10 mouse cellular contexts compared by ENCODE assay signal in the genomic region with DNA sequence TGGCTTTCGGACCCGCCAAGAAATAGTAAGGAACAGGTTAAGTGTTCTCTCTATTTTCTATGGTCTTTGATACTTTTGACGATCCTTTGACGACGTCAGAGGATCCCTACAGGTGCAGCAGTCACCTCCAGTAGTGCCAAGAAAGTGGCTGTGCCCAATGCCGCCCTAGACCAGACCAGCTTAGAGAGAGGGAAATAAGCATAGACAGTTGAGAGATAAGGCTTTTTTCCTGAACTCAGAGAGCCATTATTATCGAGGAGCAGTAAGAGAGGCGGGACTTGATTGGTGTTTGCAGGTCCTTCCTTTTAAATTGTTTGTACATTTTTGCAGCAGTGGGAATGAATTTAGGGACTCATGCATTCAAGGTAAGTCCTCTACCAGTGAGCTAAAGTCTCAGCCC. TPM values are rescaled to one million over a fixed set of nuclear protein-coding genes. Genes with fewer than 3 reads are reported as not detected.
DNase-seq lines count a peak whose midpoint lies in the region; ATAC-seq and TF ChIP-seq lines count a peak whose summit lies in the region.
"Had no signal": no experiment of that assay in that cellular context is flagged by ENCODE, and none has a peak within 500 bp of the region (broad histone marks: within the 10 kb centered on the region; RNA-seq: fewer than 3 reads in every experiment).

No protein-coding gene starts in this region.

- no peak for ATAC-seq in forebrain, embryonic 12.5 days (ENCODE audit: low FRiP score)
- ATAC-seq in midbrain, embryonic 12.5 days (ENCODE audit: low FRiP score, low read depth) = no peak
- ATAC-seq in midbrain, embryonic 11.5 days (ENCODE audit: low FRiP score) = no peak
- no peak for ATAC-seq in limb, embryonic 12.5 days (ENCODE audit: insufficient number of reproducible peaks, insufficient read depth, low FRiP score, low TSS enrichment, low read depth)

- 53% methylated on average over 8 of the region's 8 CpGs for WGBS in forebrain, embryonic 10.5 days
- WGBS in forebrain, embryonic 12.5 days = 54% methylated on average over 8 of the region's 8 CpGs
- WGBS in midbrain, embryonic 12.5 days = 57% methylated on average over 8 of the region's 8 CpGs
- WGBS in midbrain, embryonic 11.5 days = 61% methylated on average over 8 of the region's 8 CpGs
- 57% methylated on average over 8 of the region's 8 CpGs for WGBS in limb, embryonic 12.5 days
- 13% methylated on average over 8 of the region's 8 CpGs for WGBS in small intestine, adult 2 months

- no peak overlapping the region for H3K4me2 ChIP-seq in forebrain, embryonic 12.5 days
- H3K4me2 ChIP-seq in midbrain, embryonic 12.5 days (replicated peaks) = peak overlapping the region; percentile 65; the same call in 1 of the 2 replicates
- no peak overlapping the region for H3K4me2 ChIP-seq in midbrain, embryonic 11.5 days
- peak overlapping the region; percentile 73 for H3K4me2 ChIP-seq in limb, embryonic 12.5 days

- H3K27me3 ChIP-seq in forebrain, embryonic 10.5 days (ENCODE audit: poor library complexity, severe bottlenecking) = peaks cover 4% of the 10 kb centered on the region; the same call in 1 of the 2 replicates
- H3K27me3 ChIP-seq in forebrain, embryonic 12.5 days = peaks cover 7% of the 10 kb centered on the region; the same call in 1 of the 2 replicates
- 0 out of 2 replicates have a peak, but pooled peaks cover 5% of the 10 kb centered on the region for H3K27me3 ChIP-seq in midbrain, embryonic 12.5 days
- H3K27me3 ChIP-seq in midbrain, embryonic 11.5 days (ENCODE audit: control insufficient read depth, insufficient read depth, low read length) = 0 out of 2 replicates have a peak, but pooled peaks cover 2% of the 10 kb centered on the region
- no peaks in the 10 kb centered on the region for H3K27me3 ChIP-seq in limb, embryonic 12.5 days
- H3K27me3 ChIP-seq in small intestine, adult 2 months (ENCODE audit: control insufficient read depth, insufficient read depth, low read length) = no peaks in the 10 kb centered on the region

- H3K9ac ChIP-seq in forebrain, embryonic 12.5 days = no peak overlapping the region
- H3K9ac ChIP-seq in midbrain, embryonic 12.5 days (replicated peaks) = no peak overlapping the region
- no peak overlapping the region for H3K9ac ChIP-seq in midbrain, embryonic 11.5 days (ENCODE audit: low read length)
- no peak overlapping the region for H3K9ac ChIP-seq in limb, embryonic 12.5 days (replicated peaks)

- no peaks in the 10 kb centered on the region for H3K36me3 ChIP-seq in forebrain, embryonic 10.5 days (replicated peaks)
- no peaks in the 10 kb centered on the region for H3K36me3 ChIP-seq in forebrain, embryonic 12.5 days (replicated peaks)
- no peaks in the 10 kb centered on the region for H3K36me3 ChIP-seq in midbrain, embryonic 12.5 days
- H3K36me3 ChIP-seq in midbrain, embryonic 11.5 days (ENCODE audit: control insufficient read depth, insufficient read depth, low read length) = no peaks in the 10 kb centered on the region
- no peaks in the 10 kb centered on the region for H3K36me3 ChIP-seq in limb, embryonic 12.5 days
- no peaks in the 10 kb centered on the region for H3K36me3 ChIP-seq in small intestine, adult 2 months (ENCODE audit: control insufficient read depth, insufficient read depth, low read length)

- intact Hi-C loops in left cerebral cortex, postnatal 10 days (cut with DNase I) = loop anchor here (5.0 kb wide), 1 partner anchor 125 kb away; no protein-coding TSS in a partner anchor

- H3K4me3 ChIP-seq in forebrain, embryonic 10.5 days = peak overlapping the region; percentile 93; the same call in 1 of the 2 replicates
- no peak overlapping the region for H3K4me3 ChIP-seq in forebrain, embryonic 12.5 days (replicated peaks)
- 0 out of 2 replicates have a peak overlapping the region, but pooled peaks have one; percentile 45 for H3K4me3 ChIP-seq in midbrain, embryonic 12.5 days
- no peak overlapping the region for H3K4me3 ChIP-seq in midbrain, embryonic 11.5 days (ENCODE audit: low read depth, low read length)
- 0 out of 2 replicates have a peak overlapping the region, but pooled peaks have one; percentile 93 for H3K4me3 ChIP-seq in limb, embryonic 12.5 days (replicated peaks)
- peak overlapping the region; percentile 47 for H3K4me3 ChIP-seq in small intestine, adult 2 months (ENCODE audit: low read depth, low read length)

- no peak for DNase-seq in forebrain, embryonic 10.5 days (ENCODE audit: extremely low spot score, low spot score)
- DNase-seq in midbrain, embryonic 11.5 days (ENCODE audit: low spot score, missing footprints) = no peak
- no peak for DNase-seq in kidney, postnatal 14 days
- no peak for DNase-seq in left cerebral cortex, postnatal 10 days (ENCODE audit: extremely low spot score in 1 of 2, low spot score in 2 of 2)
- DNase-seq: left cerebral cortex, postnatal 4 days; right cerebral cortex, adult 18-20 months had no signal

- peaks cover 30% of the 10 kb centered on the region for H3K4me1 ChIP-seq in forebrain, embryonic 10.5 days
- H3K4me1 ChIP-seq in forebrain, embryonic 12.5 days = peaks cover 15% of the 10 kb centered on the region
- H3K4me1 ChIP-seq in midbrain, embryonic 12.5 days = peaks cover 20% of the 10 kb centered on the region
- peaks cover 6% of the 10 kb centered on the region; the same call in 1 of the 2 replicates for H3K4me1 ChIP-seq in midbrain, embryonic 11.5 days (ENCODE audit: control insufficient read depth, insufficient read depth, low read length)
- H3K4me1 ChIP-seq in limb, embryonic 12.5 days (replicated peaks) = peaks cover 20% of the 10 kb centered on the region
- H3K4me1 ChIP-seq in small intestine, adult 2 months (ENCODE audit: control insufficient read depth, insufficient read depth, insufficient read length, low read length) = peaks cover 5% of the 10 kb centered on the region; the same call in 1 of the 2 replicates

- no peak overlapping the region for H3K27ac ChIP-seq in forebrain, embryonic 10.5 days
- H3K27ac ChIP-seq in forebrain, embryonic 12.5 days = no peak overlapping the region
- no peak overlapping the region for H3K27ac ChIP-seq in midbrain, embryonic 12.5 days (replicated peaks)
- H3K27ac ChIP-seq in midbrain, embryonic 11.5 days (ENCODE audit: low read depth, low read length) = no peak overlapping the region
- H3K27ac ChIP-seq in limb, embryonic 12.5 days = no peak overlapping the region
- H3K27ac ChIP-seq in small intestine, adult 2 months (ENCODE audit: insufficient read depth, low read depth, low read length) = peak overlapping the region; percentile 95

- no peaks in the 10 kb centered on the region for H3K9me3 ChIP-seq in forebrain, embryonic 10.5 days
- no peaks in the 10 kb centered on the region for H3K9me3 ChIP-seq in forebrain, embryonic 12.5 days
- no peaks in the 10 kb centered on the region for H3K9me3 ChIP-seq in midbrain, embryonic 12.5 days
- no peaks in the 10 kb centered on the region for H3K9me3 ChIP-seq in midbrain, embryonic 11.5 days (ENCODE audit: control insufficient read depth, low read length)
- H3K9me3 ChIP-seq in limb, embryonic 12.5 days = no peaks in the 10 kb centered on the region

- no peak for TF ChIP-seq POLR2A in small intestine, adult 2 months (IDR thresholded peaks at IDR 0.05; ENCODE audit: low read depth, low read length)

- no peak for TF ChIP-seq CTCF in small intestine, adult 2 months (IDR thresholded peaks at IDR 0.05; ENCODE audit: extremely low read depth, insufficient read length, insufficient replicate concordance, low read depth, low read length)

RNA-seq across cellular contexts. Expression of gene Fryl, which starts 1.3 kb away (rescaled TPM):
- polyA plus RNA-seq in forebrain, embryonic 10.5 days (2016; fragmentation: Nextera tagmentation; extraction: Ambion mirVana) = 22.5 and 28.0 TPM in 2 replicates
- 49.7 and 53.4 TPM in 2 replicates for polyA plus RNA-seq in forebrain, embryonic 12.5 days (2016; fragmentation: Nextera tagmentation; extraction: Ambion mirVana)
- 48.7 and 52.0 TPM in 2 replicates for polyA plus RNA-seq in midbrain, embryonic 12.5 days (2016; fragmentation: Nextera tagmentation; extraction: Ambion mirVana)
- 39.0 and 42.5 TPM in 2 replicates for polyA plus RNA-seq in midbrain, embryonic 11.5 days (2014; fragmentation: Nextera tagmentation; extraction: Ambion mirVana)
- 21.2 and 23.3 TPM in 2 replicates for polyA plus RNA-seq in limb, embryonic 12.5 days (2016; fragmentation: Nextera tagmentation; extraction: Ambion mirVana)
- polyA plus RNA-seq in small intestine, adult 2 months (2012; rRNA removed) = 44.6 and 104 TPM in 2 replicates
- 10 to 100 TPM; 52.1 to 54.5 TPM for total RNA-seq in left cerebral cortex, postnatal 10 days (2021)

RNA-seq across cellular contexts. Expression of gene Ociad1, which starts 34.9 kb away (rescaled TPM):
- polyA plus RNA-seq in forebrain, embryonic 10.5 days (2016; fragmentation: Nextera tagmentation; extraction: Ambion mirVana) = 161 and 163 TPM in 2 replicates
- polyA plus RNA-seq in forebrain, embryonic 12.5 days (2016; fragmentation: Nextera tagmentation; extraction: Ambion mirVana) = 182 and 191 TPM in 2 replicates
- polyA plus RNA-seq in midbrain, embryonic 12.5 days (2016; fragmentation: Nextera tagmentation; extraction: Ambion mirVana) = 186 and 219 TPM in 2 replicates
- polyA plus RNA-seq in midbrain, embryonic 11.5 days (2014; fragmentation: Nextera tagmentation; extraction: Ambion mirVana) = 159 and 168 TPM in 2 replicates
- polyA plus RNA-seq in limb, embryonic 12.5 days (2016; fragmentation: Nextera tagmentation; extraction: Ambion mirVana) = 181 and 208 TPM in 2 replicates
- polyA plus RNA-seq in small intestine, adult 2 months (2012; rRNA removed) = 14.8 and 16.0 TPM in 2 replicates
- total RNA-seq in left cerebral cortex, postnatal 10 days (2021) = 100 to 1,000 TPM; 356 to 358 TPM

Comparison
In these comparisons a context has a peak if more than half of its experiments do, and no peak if none do; other contexts are left out.
1. H3K4me3 ChIP-seq: peak in forebrain, embryonic 10.5 days (single experiment), midbrain, embryonic 12.5 days (single experiment), limb, embryonic 12.5 days (single experiment) and small intestine, adult 2 months (single experiment); none in forebrain, embryonic 12.5 days (single experiment) and midbrain, embryonic 11.5 days (single experiment).
2. H3K4me2 ChIP-seq: peak in midbrain, embryonic 12.5 days (single experiment) and limb, embryonic 12.5 days (single experiment); none in forebrain, embryonic 12.5 days (single experiment) and midbrain, embryonic 11.5 days (single experiment).